Mouse (Mus musculus): ENCODE measurements around the gene 2310046K23Rik.

DNA sequence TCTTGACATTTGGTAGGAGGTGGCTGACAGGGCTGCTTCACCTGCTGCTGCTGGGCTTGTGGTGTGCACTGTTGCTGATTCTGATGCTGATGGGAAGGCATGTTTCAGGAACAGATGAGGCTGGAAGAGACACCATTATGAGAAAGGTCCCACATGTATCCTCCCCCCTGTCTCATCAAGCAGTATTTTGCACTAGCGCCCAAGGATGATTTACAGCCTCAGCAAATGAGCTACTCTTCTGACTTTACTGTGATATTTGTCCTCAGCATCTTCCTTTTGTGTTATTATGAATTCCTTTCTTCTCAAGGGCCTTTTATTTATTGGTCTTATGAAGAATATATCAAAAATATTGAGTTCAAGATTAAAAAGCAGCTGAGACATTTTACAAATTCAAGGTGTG, 33.9 kb downstream of the 2310046K23Rik start, which contains the start of gene Sprr4:
- TF ChIP-seq ZC3H11A (IDR thresholded peaks at IDR 0.05; ENCODE audit: low read depth, low read length) (no peak), NRF1 (IDR thresholded peaks at IDR 0.05; ENCODE audit: low read depth, low read length) (no peak), USF1 (IDR thresholded peaks at IDR 0.05; ENCODE audit: low read depth, low read length) (no peak), CTCF (conservative IDR thresholded peaks at IDR 0.05 in 1 of 2, IDR thresholded peaks at IDR 0.05 in 1 of 2; ENCODE audit: low read depth in 2 of 2, low read length in 2 of 2) (no peak), KAT2A (IDR thresholded peaks at IDR 0.05; ENCODE audit: insufficient replicate concordance, low read length) (no peak), POLR2A (IDR thresholded peaks at IDR 0.05; ENCODE audit: low read depth, low read length) (no peak), JUND (conservative IDR thresholded peaks at IDR 0.05; ENCODE audit: low read depth, low read length) (no peak), ELF1 (IDR thresholded peaks at IDR 0.05; ENCODE audit: low read depth, low read length) (no peak), TCF12 (IDR thresholded peaks at IDR 0.05; ENCODE audit: low read depth, low read length) (no peak), UBTF (IDR thresholded peaks at IDR 0.05; ENCODE audit: low read depth, low read length) (no peak), ZNF384 (IDR thresholded peaks at IDR 0.05; ENCODE audit: low read depth, low read length) (no peak), E2F4 (IDR thresholded peaks at IDR 0.05; ENCODE audit: insufficient replicate concordance, low read depth, low read length) (no peak), EP300 (IDR thresholded peaks at IDR 0.05; ENCODE audit: low read length) (no peak)

All from CH12.LX (cell line).